Mouse (Mus musculus): ENCODE results near the gene Olfr1153. TPM values are rescaled to one million over a fixed set of nuclear protein-coding genes. Genes with fewer than 3 reads are reported as not detected.

Gene Olfr1153
- total RNA-seq (2022) = not detected

DNA sequence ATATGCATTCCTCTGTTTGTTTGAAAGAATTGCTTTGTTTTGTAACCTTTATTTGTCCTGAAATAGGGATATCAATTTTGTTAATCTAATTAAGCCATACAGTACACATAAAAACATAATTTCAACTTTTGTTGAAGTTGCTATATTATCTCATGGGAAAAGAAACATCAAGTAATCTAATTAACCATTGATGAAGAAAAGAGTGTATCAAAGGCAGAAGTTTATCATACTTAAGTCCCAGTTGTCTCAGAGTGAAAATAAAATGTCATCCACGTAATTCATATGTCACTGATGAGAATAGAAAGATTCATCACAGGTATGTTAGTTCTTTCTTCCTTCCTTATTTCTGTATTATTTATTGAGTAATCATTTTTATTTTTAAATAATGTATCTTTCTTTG is at the start of gene Olfr1153:
Gene Olfr1153 (plus strand): TSS at position 301 of the 400 bp plus-strand sequence.
- no peak for DNase-seq (ENCODE audit: low spot score in 2 of 2)

DNA sequence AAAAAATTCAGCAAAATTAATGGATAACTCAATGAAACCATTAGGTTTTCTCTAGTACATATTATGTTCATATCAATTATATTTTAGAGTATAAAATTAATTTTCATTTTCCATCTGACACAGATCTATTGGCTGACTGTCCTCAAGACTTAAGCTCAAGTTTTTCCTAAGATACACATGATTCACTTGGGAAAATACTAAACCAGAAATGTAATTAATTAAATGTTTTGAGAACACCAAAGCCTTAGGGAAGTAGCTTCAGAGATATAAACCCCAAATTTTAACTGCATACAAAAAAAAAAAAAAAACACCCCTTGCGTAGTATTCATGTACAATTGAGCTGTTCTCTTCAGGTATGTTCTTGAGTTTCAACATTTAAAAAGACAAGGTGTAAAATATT is 39.2 kb upstream of the Olfr1153 start, which contains the start of gene Olfr1151:
Gene Olfr1151 (plus strand): TSS at position 301 of the 400 bp plus-strand sequence.
- no peak for DNase-seq (ENCODE audit: low spot score in 2 of 2)

- DNase-seq (ENCODE audit: low spot score in 2 of 2) = no peak
These were observed 28.6 kb upstream of the Olfr1153 start, which contains the start of gene Olfr1152 for GRCm38 (mm10) chr2:87866192-87866591. Gene Olfr1152, plus strand, starts transcription at chr2:87866492.

DNA sequence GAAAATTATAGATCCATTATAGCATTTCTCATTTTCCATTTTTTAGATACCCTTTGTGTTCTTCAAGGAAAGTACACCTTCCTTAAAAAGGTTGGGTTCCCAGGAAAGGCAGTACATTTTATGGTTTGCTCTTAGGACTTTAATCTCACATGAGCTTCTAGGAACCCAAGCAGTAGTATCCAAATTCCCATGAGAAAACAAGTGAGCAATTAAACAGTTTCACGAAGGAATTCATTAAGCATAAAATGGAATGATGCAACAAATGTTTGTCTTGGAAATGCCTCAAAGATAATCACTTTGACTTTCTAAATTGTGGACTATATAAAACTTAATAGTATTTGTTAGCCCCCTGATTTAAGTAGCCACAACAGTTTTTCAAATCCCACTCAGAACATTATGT is 10.3 kb downstream of the Olfr1153 start, which contains the start of gene Olfr1154:
Gene Olfr1154 (minus strand): TSS at position 101 of the 400 bp plus-strand sequence.
- DNase-seq (ENCODE audit: low spot score in 2 of 2) = no peak

DNA sequence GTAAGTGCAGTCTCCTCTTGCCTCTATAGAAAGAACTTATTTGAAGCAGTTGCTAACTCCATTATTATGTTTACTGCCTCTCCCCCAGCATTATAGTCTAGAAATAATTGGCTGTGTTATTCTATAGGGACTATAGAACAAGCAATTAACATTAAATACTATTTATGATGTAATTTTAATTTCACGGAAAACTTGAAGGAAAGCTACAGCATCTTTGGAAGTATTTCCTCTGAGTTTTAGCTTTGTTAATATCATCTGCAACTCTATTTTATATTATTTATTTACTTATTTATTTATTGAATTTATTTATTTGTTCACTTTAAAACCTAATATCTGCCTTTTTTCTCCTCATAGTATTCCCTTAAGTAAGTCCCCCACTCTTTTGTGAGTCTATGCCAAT is 50.3 kb downstream of the Olfr1153 start, which contains the start of gene Olfr1155:
Gene Olfr1155 (minus strand): TSS at position 101 of the 400 bp plus-strand sequence.
- DNase-seq (ENCODE audit: low spot score in 2 of 2) = no peak

Other genes starting within 250 kb of the Olfr1153 start
- gene Olfr1133, start 247.6 kb upstream of the Olfr1153 start, total RNA-seq (2022) = not detected
- not detected for gene Olfr1134, start 236.5 kb upstream of the Olfr1153 start, total RNA-seq (2022)
- gene Olfr1135, start 221.3 kb upstream of the Olfr1153 start, total RNA-seq (2022) = not detected
- gene Olfr1136, start 201.0 kb upstream of the Olfr1153 start, total RNA-seq (2022) = not detected
- not detected for gene Olfr1137, start 181.8 kb upstream of the Olfr1153 start, total RNA-seq (2022)
- gene Olfr1138, start 155.0 kb upstream of the Olfr1153 start, total RNA-seq (2022) = not detected
- gene Olfr1140, start 151.2 kb upstream of the Olfr1153 start, total RNA-seq (2022) = not detected
- not detected for gene Olfr1141, start 141.0 kb upstream of the Olfr1153 start, total RNA-seq (2022)
- not detected for gene Olfr152, start 115.5 kb upstream of the Olfr1153 start, total RNA-seq (2022)
- not detected for gene Olfr1143, start 94.4 kb upstream of the Olfr1153 start, total RNA-seq (2022)
- not detected for gene Olfr1145, start 85.1 kb upstream of the Olfr1153 start, total RNA-seq (2022)
- not detected for gene Olfr1148, start 64.4 kb upstream of the Olfr1153 start, total RNA-seq (2022)
- gene Olfr1150-ps1, start 51.0 kb upstream of the Olfr1153 start, total RNA-seq (2022) = not detected
- gene Olfr1151, start 39.1 kb upstream of the Olfr1153 start, total RNA-seq (2022) = not detected
- not detected for gene Olfr1152, start 28.5 kb upstream of the Olfr1153 start, total RNA-seq (2022)
- gene Olfr1154, start 10.2 kb downstream of the Olfr1153 start, total RNA-seq (2022) = not detected
- gene Olfr1155, start 50.2 kb downstream of the Olfr1153 start, total RNA-seq (2022) = not detected
- not detected for gene Olfr1156, start 58.1 kb downstream of the Olfr1153 start, total RNA-seq (2022)
- not detected for gene Olfr1157, start 73.3 kb downstream of the Olfr1153 start, total RNA-seq (2022)
- not detected for gene Olfr74, start 79.7 kb downstream of the Olfr1153 start, total RNA-seq (2022)
- gene Olfr1158, start 95.2 kb downstream of the Olfr1153 start, total RNA-seq (2022) = not detected
- gene Olfr1160, start 113.3 kb downstream of the Olfr1153 start, total RNA-seq (2022) = not detected
- gene Olfr1161, start 127.8 kb downstream of the Olfr1153 start, total RNA-seq (2022) = not detected
- gene Olfr73, start 142.7 kb downstream of the Olfr1153 start, total RNA-seq (2022) = not detected
- gene Olfr1162, start 156.2 kb downstream of the Olfr1153 start, total RNA-seq (2022) = not detected
- gene Olfr1163, start 176.9 kb downstream of the Olfr1153 start, total RNA-seq (2022) = not detected
- gene Olfr1164, start 199.0 kb downstream of the Olfr1153 start, total RNA-seq (2022) = not detected
- not detected for gene Olfr1166, start 233.3 kb downstream of the Olfr1153 start, total RNA-seq (2022)

Data from gastrocnemius, adult 8-10 months (tissue).